Mouse (Mus musculus) T-helper 2 cell (primary cell): Measurements from ENCODE around the gene Ppp1ca.

Experiments
- in situ Hi-C: fragments of 300-600 bp; cut with MboI, MseI; formaldehyde crosslinking; loops from one replicate; pipeline ENCODE4 v1.15.1; 2025; ENCODE audit warnings: high pct_unique_total_duplicates

Ppp1ca gene

GRCm38 (mm10) chr19:4154437-4155222 lies 37.2 kb upstream of the Ppp1ca start:
- in situ Hi-C loops = no loop called here

DNA sequence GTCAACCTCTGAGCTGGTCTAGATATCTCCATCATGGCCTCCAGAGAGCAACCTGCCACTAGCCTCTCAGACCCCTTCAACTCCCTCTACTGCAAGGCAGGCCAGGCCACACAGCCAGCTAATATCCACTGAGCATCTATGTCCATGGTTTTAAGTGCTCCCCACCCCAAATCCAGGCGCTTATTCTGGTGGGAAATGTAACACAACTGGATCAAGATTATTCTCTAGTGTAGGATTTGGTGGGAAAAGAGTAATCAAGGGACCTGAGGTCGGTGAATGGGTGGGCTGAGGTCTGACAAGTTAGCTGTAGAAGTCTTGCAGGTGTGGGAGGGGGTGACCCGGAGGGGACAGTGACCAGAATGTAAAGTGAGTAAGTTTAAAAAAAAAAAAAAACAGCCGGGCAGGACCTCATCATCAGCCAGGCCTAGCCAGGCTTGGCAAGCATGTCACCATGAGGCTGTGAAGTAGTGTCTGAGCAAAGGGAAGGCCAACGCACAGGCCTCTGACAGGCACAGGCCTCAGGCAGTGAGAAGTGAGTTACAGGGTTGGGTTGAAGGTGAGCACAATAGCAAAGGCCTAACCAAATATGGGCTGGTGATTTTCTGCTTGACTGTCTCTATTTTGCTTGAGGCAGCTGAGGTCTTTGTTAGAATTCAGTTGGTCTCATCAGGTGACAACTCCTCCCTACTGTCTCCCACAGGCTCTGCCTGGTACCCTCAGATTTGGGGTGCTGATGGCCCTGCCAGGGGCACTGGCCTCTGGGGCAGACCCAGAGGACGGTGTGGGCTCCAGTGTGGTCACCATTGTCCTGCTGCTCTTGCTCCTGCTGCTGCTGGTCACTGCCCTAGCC lies 36.4 kb upstream of the Ppp1ca start:
- in situ Hi-C loops = no loop called here

DNA sequence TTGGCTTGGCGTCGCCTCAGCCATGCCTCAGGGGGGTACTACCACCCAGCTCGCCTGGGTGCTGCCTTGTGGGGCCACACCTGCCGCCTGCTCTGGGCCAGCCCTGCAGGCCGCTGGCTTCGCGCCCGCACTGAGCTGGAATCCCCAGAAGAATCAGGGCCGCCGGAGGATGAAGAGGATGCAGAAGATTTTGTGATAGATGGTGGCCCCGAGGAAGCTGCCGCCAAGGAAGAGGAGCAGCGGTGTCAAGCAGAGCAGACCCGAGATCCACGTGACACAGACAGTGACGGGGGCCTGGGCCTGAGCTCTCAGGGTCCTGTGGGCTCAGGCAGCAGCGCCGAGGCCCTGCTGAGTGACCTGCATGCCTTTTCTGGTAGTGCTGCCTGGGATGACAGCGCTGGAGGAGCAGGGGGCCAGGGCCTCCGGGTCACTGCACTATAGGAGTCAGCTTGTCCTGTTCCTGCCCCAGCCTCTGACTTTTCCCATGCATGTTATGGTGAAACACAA lies 35.7 kb upstream of the Ppp1ca start:
- in situ Hi-C loops = no loop called here

- in situ Hi-C loops = no loop called here
Observed at GRCm38 (mm10) chr19:4156771-4157170, 35.1 kb upstream of the Ppp1ca start.

- in situ Hi-C loops = no loop called here
Observed at GRCm38 (mm10) chr19:4159049-4159448, 32.8 kb upstream of the Ppp1ca start.

DNA sequence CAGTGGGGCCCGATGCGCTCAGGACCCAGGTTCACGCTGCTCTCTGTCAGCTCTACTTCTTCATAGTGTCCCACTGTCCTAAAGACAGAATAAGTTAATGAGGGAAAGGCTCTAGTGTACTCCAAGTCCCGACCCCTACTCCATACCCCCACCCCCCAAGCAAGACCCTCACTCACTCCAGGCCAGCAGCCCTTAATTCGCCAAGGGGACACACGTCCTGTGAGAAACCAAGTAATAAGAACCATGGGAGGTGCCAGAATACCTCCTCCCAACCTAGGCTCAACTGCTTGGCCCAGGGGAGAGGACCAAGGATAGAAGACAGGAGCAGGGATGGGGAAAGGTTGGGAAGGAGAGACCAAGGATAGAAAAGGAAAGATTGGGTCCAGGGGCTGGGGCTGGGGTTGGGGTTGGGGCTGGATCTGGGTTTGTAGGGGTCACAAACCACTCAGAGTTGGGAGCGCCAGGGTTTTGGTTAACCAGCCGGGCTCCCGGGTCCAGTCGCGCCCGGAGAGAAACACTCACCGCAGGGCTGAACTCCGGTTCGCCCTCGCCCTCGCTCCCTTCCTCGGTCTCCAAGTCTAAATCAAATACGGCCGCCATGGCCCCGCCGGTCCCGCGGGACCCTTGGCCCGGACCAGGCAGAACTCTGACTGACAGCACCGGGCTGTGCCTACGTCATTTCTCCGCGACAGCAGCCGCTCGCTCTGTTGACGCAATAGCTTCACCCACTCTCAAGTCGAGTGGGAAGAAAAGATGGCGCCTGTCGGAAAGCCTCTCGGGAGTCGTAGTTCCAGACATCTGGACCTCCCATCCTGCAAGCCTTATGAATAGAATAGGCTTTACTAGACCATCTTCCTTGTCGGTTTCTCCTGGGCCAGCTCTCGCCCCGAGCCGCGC lies 29.0 kb upstream of the Ppp1ca start, which contains the start of gene Rps6kb2:
Rps6kb2 (minus strand) TSS at position 709 of the 897 bp plus-strand sequence.
- in situ Hi-C loops = loop anchor here (5.0 kb wide), 1 partner anchor 51 kb away; no protein-coding TSS in a partner anchor

- in situ Hi-C loops = loop anchor here (5.0 kb wide), 1 partner anchor 51 kb away; no protein-coding TSS in a partner anchor
Observed at GRCm38 (mm10) chr19:4163543-4163887, 28.4 kb upstream of the Ppp1ca start.

DNA sequence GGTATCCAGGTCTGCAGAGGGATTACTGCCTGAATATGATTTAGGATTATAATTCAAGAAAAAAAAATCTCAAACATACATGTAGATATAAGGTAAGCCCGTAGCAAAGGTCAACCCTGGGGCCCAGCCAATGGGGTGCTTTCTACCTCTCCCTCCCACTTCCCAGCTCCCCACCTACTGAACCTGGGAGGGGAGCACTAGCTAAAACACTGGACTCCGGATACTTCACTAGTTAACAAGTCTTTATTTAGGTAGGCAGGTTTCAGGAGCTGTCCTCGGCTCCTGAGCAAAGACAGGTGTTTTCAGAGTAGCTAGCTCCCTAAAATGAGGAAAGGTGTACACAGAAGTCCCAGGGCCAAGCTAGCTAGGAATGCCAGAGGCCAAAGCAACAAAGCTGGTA lies 27.8 kb upstream of the Ppp1ca start:
- in situ Hi-C loops = loop anchor here (5.0 kb wide), 1 partner anchor 52 kb away; no protein-coding TSS in a partner anchor

GRCm38 (mm10) chr19:4164721-4165120 lies 27.1 kb upstream of the Ppp1ca start:
- in situ Hi-C loops = loop anchor here (5.0 kb wide), 1 partner anchor 52 kb away; no protein-coding TSS in a partner anchor

DNA sequence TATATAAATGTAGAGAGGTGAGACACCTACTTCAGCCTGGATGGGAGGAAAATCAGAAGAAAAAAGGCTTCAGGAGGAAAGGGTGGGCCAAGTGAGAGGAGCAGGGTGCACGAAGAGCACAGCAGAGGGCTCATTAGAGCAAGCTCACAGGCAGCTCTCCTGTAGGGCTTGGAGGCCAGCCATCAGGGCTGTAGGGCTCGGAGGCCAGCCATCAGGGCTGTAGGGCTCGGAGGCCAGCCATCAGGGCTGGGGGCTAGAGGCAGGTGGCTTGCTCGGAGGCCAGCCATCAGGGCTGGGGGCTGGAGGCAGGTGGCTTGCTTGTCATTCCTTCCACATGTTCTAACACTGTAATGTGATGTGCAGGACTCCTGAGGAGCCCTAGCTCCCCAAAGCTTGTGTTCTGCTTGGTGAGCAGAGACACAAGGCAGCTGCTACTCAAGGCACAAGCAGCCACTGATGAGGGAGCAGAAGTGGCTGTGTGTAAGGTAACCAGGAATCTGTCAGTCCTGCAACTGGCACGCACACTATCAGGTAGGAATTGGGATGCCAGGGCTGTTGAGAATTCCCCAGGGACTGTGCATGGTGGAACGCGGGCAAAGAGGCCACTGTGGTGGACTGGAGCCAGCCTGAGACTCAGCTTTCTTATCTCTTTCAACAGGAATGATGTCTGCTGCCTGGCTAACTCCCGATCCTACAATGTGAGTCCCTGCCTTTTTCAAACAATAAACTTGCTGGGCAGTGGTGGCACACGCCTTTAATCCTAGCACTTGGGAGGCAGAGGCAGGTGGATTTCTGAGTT lies 25.0 kb upstream of the Ppp1ca start:
- in situ Hi-C loops = no loop called here

DNA sequence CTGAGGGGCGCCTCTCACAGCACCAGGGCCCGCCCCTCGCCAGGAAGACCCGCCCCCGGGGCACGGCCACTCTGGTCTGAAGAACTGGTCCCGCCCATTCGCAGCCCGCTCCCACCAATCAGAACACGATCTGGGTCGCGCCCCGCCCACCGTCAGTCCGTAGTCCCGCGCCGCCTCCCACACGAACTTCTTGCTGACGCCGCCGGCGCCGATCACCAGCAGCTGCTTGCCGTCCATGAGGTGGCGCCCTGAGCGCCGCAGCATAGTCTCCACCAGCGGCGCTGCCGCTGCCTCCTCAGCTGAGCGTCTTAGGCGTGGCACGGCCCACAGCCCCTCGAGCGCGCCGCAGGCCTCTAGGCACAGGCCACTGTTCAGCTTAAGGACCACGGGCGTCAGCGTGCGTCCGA lies 22.5 kb upstream of the Ppp1ca start:
- in situ Hi-C loops = no loop called here

DNA sequence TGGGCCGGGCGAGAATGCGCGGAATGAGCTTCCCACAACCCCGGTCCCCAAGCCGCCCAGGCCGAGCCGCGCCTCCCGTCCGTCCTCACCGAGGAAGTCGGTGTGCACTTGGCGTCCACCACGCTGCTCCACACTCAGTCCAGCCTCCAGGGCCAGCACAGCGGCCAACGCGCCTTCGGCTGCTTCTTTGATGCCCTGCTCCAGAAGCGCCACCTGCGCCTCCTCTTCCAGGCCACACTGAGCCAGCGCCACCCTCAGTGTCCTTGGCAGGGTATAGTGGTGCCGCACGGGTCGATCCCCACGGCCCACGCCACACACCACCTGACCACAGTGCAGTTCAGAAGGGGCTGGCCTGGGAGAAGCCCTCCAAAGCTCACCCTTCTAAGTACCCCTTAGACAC lies 22.1 kb upstream of the Ppp1ca start:
- in situ Hi-C loops = no loop called here

DNA sequence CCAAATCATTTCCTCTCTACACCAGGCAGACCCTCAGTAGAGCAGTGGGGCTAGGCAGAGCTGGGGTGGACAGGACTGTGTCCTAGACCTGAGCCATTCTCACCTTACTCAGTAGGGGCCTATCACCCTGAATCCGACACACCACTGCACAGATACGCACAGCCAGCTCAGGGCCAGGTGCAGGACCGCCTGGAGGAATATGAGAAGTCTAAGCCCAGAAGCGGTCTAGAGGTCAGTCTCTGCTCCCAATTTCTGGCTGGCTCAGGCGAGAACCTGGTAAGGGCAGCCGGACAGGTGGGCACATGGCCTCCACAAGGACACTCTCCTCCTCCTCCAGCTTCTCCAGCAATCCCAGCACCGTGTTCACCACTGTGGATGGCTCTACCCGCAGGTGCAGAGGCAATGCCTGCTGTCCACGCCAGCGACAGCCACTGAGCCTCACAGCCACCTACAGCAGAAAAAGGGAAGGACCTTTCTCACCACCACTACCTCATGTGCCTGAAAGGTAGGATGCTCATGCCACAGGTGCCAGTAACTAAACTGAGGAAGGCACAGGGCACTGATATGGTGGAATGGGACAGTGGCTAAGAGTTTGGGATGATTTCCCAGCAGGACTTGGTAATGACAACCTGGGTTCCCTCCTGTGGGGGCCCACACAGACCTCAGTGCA lies 21.0 kb upstream of the Ppp1ca start:
- in situ Hi-C loops = no loop called here

DNA sequence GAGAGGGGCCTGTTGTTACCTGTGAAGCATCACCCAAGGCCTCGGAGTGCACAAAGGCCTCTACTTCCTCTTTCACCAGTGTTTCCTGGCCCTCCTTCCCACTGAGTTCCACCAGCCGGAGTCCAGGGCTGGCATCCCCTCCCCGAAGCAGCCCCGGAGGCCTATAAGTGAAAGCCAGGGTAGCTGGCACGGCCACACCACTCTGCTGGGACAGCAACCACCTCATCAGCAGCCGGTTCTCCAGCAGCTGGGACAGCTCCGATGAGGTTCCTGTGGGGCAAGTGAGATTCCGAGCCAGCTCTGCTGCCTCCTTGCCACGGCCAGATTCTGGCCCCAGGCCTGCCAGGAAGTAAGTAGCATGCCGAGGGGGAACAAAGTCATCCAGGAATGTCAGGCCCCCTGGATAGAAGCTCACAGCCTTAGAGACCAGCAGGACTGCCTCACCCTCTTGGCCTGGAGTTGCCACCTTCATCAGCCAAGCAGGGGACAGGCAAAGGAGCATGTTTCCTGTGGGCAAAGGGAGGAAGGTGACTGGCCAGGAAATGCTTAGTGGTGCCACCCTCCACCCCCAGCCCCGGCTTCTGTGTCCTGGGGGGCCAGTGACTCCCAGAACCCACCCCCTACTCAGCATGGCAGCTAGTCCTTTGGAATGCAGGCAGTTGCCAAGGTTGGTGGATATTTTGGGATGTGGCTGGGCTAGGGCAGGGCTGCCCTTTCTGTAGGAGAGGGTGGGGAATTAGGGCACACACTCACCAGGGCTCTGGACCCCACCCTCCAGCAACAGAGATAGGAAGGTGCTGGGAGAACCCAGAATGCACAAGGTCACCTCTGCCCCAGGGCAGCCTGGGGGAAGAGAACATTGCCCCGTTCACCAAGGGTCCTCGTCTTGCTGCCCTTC lies 20.2 kb upstream of the Ppp1ca start:
- in situ Hi-C loops = no loop called here

DNA sequence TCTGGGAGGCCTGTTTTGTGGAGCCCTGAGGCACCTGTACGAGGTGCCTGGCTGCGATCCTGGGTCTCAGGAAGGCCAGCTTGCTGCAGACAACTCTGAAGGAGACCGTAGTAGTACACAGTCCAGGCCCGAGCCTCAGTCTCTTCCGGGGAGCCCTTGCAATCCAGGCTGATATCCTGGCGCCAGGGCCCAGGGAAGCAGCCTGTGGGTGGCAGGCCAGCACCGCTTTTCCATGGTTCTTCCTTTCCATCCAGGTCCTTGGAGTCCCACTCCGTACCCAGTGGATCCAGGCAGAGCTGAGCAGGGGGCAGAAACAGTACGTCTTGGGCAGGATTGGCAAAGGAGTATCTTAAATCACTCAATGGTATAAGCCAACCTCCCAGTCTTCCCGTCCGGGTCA lies 18.9 kb upstream of the Ppp1ca start:
- in situ Hi-C loops = no loop called here

- in situ Hi-C loops = no loop called here
Observed at GRCm38 (mm10) chr19:4175368-4175947, 16.4 kb upstream of the Ppp1ca start, which contains the start of gene Carns1. Carns1 (minus strand) TSS chr19:4175479.

DNA sequence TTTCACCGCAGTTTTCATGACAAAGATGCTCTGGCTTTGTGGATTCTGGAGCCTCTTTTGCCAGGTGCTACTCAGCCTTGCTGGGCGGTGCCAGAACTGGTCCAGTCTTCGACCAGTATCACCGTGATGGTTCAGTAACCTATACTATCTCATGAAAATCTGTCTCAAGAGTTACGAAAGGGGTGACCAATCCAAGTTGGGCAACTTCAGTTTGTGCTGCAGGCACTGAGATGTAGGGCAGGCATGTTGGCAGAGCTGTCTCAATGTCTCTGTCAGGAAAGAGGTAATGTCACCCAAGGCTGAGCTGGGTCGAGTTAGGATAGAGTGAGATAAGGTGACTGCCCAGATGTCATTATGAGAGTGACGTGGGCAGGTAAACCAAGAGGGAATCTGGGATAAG lies 11.5 kb upstream of the Ppp1ca start:
- in situ Hi-C loops = no loop called here

DNA sequence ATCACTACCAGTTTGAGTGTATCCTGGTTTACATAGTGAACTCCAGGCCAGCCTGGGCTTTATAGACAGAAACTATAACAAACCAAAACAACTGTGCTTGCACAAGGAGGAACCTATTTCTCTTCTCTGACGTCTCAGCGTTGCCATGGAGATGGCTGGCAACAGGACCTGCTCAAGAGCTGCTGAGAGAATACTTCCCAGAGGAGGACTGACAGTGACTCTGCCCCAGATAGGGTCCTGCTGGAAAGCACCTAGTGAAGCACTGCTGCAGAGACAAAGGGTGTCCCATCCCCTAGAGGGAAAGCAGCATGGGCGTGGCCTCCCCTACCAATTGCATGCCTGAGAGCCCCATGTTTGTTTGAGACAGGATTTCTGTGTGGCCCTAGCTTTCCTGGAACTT lies 10.0 kb upstream of the Ppp1ca start:
- in situ Hi-C loops = no loop called here
